13 mouse cellular contexts compared by ENCODE assay signal in the genomic region with DNA sequence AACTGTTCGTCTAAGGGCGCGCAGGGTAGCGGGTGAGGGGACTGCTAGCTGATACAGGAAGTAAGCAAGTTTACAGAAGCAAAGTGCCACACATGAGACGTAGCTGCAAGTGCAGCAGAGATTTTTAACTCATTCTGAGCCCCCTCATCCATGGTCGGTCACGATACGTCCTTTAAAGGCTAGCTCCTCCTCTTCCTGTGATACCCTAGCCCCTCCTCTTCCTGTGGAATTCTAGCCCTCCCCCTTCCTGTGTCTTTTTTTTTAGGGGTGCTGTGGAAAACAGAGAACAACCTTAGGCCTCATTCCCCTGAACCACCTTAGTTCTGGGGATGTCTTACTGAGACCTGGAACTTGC.
DNase-seq lines count a peak whose midpoint lies in the region; ATAC-seq and TF ChIP-seq lines count a peak whose summit lies in the region.
"Had no signal": no experiment of that assay in that cellular context is flagged by ENCODE, and none has a peak within 500 bp of the region (broad histone marks: within the 10 kb centered on the region; RNA-seq: fewer than 3 reads in every experiment).

No protein-coding gene starts in this region.

- no peaks in the 10 kb centered on the region for H3K4me1 ChIP-seq in midbrain, postnatal 0 days (ENCODE audit: insufficient read depth, low read length)
- no peaks in the 10 kb centered on the region for H3K4me1 ChIP-seq in midbrain, embryonic 13.5 days (replicated peaks)
- no peaks in the 10 kb centered on the region; the same call in 1 of the 2 replicates for H3K4me1 ChIP-seq in stomach, embryonic 14.5 days (ENCODE audit: control insufficient read depth, insufficient read depth, low read length)
- H3K4me1 ChIP-seq: embryonic facial prominence, embryonic 12.5 days; hindbrain, embryonic 12.5 days had no signal

- H3K9me3 ChIP-seq in midbrain, postnatal 0 days (ENCODE audit: low read length) = no peaks in the 10 kb centered on the region
- H3K9me3 ChIP-seq in midbrain, embryonic 13.5 days = no peaks in the 10 kb centered on the region
- no peaks in the 10 kb centered on the region for H3K9me3 ChIP-seq in stomach, embryonic 14.5 days (ENCODE audit: control insufficient read depth, low read depth, low read length)
- H3K9me3 ChIP-seq: embryonic facial prominence, embryonic 12.5 days; hindbrain, embryonic 12.5 days; neural tube, embryonic 13.5 days had no signal

- H3K27me3 ChIP-seq in midbrain, postnatal 0 days (ENCODE audit: insufficient read depth, low read length) = no peaks in the 10 kb centered on the region
- no peaks in the 10 kb centered on the region for H3K27me3 ChIP-seq in midbrain, embryonic 13.5 days
- no peaks in the 10 kb centered on the region for H3K27me3 ChIP-seq in stomach, embryonic 14.5 days (ENCODE audit: control insufficient read depth, insufficient read depth, low read length)
- H3K27me3 ChIP-seq: CH12.LX; embryonic facial prominence, embryonic 12.5 days; hindbrain, embryonic 12.5 days; neural tube, embryonic 13.5 days had no signal

- TF ChIP-seq CTCF in midbrain, postnatal 0 days (IDR thresholded peaks at IDR 0.05) = no peak

- H3K4me3 ChIP-seq in midbrain, postnatal 0 days (ENCODE audit: low read depth, low read length) = no peak overlapping the region
- no peak overlapping the region for H3K4me3 ChIP-seq in midbrain, embryonic 13.5 days (replicated peaks)
- no peak overlapping the region for H3K4me3 ChIP-seq in stomach, embryonic 14.5 days (ENCODE audit: low read depth, low read length)
- H3K4me3 ChIP-seq: embryonic facial prominence, embryonic 12.5 days; hindbrain, embryonic 12.5 days; neural tube, embryonic 13.5 days had no signal

- H3K36me3 ChIP-seq in midbrain, postnatal 0 days (ENCODE audit: insufficient read depth, low read length) = no peaks in the 10 kb centered on the region
- H3K36me3 ChIP-seq in midbrain, embryonic 13.5 days = no peaks in the 10 kb centered on the region
- H3K36me3 ChIP-seq in stomach, embryonic 14.5 days (ENCODE audit: control insufficient read depth, insufficient read depth, low read length) = no peaks in the 10 kb centered on the region
- H3K36me3 ChIP-seq: embryonic facial prominence, embryonic 12.5 days; hindbrain, embryonic 12.5 days; neural tube, embryonic 13.5 days had no signal

- DNase-seq in heart, adult 18-20 months = peak; percentile 12 to 22
- DNase-seq in heart, postnatal 10 days = no peak
- peak; percentile 34 for DNase-seq in midbrain, postnatal 0 days (ENCODE audit: low spot score)
- no peak for DNase-seq in cerebellum, postnatal 14 days
- DNase-seq in layer of hippocampus, postnatal 25 days (ENCODE audit: extremely low spot score in 1 of 2, low spot score in 1 of 2) = no peak
- DNase-seq: adrenal gland, postnatal 25 days had no signal

- intact Hi-C loops in heart, postnatal 10 days (cut with DNase I) = no loop called here

- no peak overlapping the region for H3K9ac ChIP-seq in midbrain, postnatal 0 days (replicated peaks; ENCODE audit: low read length, poor library complexity, severe bottlenecking)
- no peak overlapping the region for H3K9ac ChIP-seq in midbrain, embryonic 13.5 days (replicated peaks)
- H3K9ac ChIP-seq in stomach, embryonic 14.5 days (replicated peaks; ENCODE audit: low read depth, low read length) = no peak overlapping the region
- H3K9ac ChIP-seq: embryonic facial prominence, embryonic 12.5 days; hindbrain, embryonic 12.5 days; neural tube, embryonic 13.5 days had no signal

- H3K27ac ChIP-seq in midbrain, postnatal 0 days (ENCODE audit: low read depth, low read length) = peak overlapping the region; percentile 12; the same call in 1 of the 2 replicates
- no peak overlapping the region for H3K27ac ChIP-seq in midbrain, embryonic 13.5 days
- no peak overlapping the region for H3K27ac ChIP-seq in stomach, embryonic 14.5 days (ENCODE audit: low read length)
- H3K27ac ChIP-seq: embryonic facial prominence, embryonic 12.5 days; hindbrain, embryonic 12.5 days; neural tube, embryonic 13.5 days had no signal

- no peak; the same call in 1 of the 2 replicates for ATAC-seq in midbrain, postnatal 0 days (ENCODE audit: low FRiP score)
- no peak for ATAC-seq in midbrain, embryonic 13.5 days
- ATAC-seq in granulocyte monocyte progenitor cell, adult 5-6 weeks (replicated peaks; ENCODE audit: poor library complexity, severe bottlenecking) = peak; percentile 33
- no peak for ATAC-seq in stomach, embryonic 14.5 days (ENCODE audit: insufficient number of reproducible peaks, insufficient read depth, low FRiP score, low read depth)

- WGBS in midbrain, postnatal 0 days = 73% methylated on average over 8 of the region's 8 CpGs
- WGBS in midbrain, embryonic 13.5 days = 86% methylated on average over 8 of the region's 8 CpGs
- WGBS in stomach, embryonic 14.5 days = 62% methylated on average over 8 of the region's 8 CpGs

- H3K4me2 ChIP-seq in midbrain, postnatal 0 days (ENCODE audit: low read depth, low read length, poor library complexity, severe bottlenecking) = no peak overlapping the region
- no peak overlapping the region for H3K4me2 ChIP-seq in midbrain, embryonic 13.5 days (replicated peaks)
- H3K4me2 ChIP-seq in stomach, embryonic 14.5 days (replicated peaks; ENCODE audit: low read depth, low read length) = 0 out of 2 replicates have a peak overlapping the region, but pooled peaks have one; percentile 5
- H3K4me2 ChIP-seq: embryonic facial prominence, embryonic 12.5 days; hindbrain, embryonic 12.5 days; neural tube, embryonic 13.5 days had no signal

Comparison
In these comparisons a context has a peak if more than half of its experiments do, and no peak if none do; other contexts are left out.
1. DNase-seq: peak in heart, adult 18-20 months (2 of 2) and midbrain, postnatal 0 days (single experiment); none in heart, postnatal 10 days (0 of 2), cerebellum, postnatal 14 days (0 of 2) and layer of hippocampus, postnatal 25 days (0 of 2).